Mouse (Mus musculus) kidney, embryonic 14.5 days (tissue): Measurements from ENCODE around the gene Tmem79. TPM values are rescaled to one million over a fixed set of nuclear protein-coding genes. Genes with fewer than 3 reads are reported as not detected.
"Not testable (repeated sequence)": the region's sequence is repeated elsewhere in the genome, so short reads cannot be mapped to it uniquely, and the experiment has no call there.

Experiments used
- ATAC-seq: fragments of 200-750 bp; cut with Nextera tagmentation; 2 replicates; pipeline ENCODE4 v1.8.0; 2017; ENCODE audit warnings: moderate number of reproducible peaks, mild to moderate bottlenecking, moderate TSS enrichment, moderate library complexity; ENCODE audit not compliant: low FRiP score, low TSS enrichment
- H3K27ac ChIP-seq: fragments of 300-500 bp; sonication (generic); 2 replicates; pipeline ENCODE4 v1.5.1; 2014; ENCODE audit warnings: low read depth, mild to moderate bottlenecking, low read length, moderate library complexity, mixed read lengths
- H3K27me3 ChIP-seq: fragments of 300-500 bp; sonication (generic); 2 replicates; pipeline ENCODE4 v1.6.1; 2014; ENCODE audit warnings: mild to moderate bottlenecking, low read length; ENCODE audit not compliant: control insufficient read depth, insufficient read depth
- H3K36me3 ChIP-seq: fragments of 300-500 bp; sonication (generic); 2 replicates; pipeline ENCODE4 v1.6.1; 2014; ENCODE audit warnings: low read length, mixed read lengths; ENCODE audit not compliant: control insufficient read depth, insufficient read depth
- H3K4me1 ChIP-seq: fragments of 300-500 bp; sonication (generic); 2 replicates; pipeline ENCODE4 v1.6.1; 2014; ENCODE audit warnings: low read length, mixed read lengths; ENCODE audit not compliant: control insufficient read depth, insufficient read depth
- H3K4me2 ChIP-seq: fragments of 300-500 bp; sonication (generic); replicated peaks from 2 replicates; pipeline ENCODE4 v1.6.1; 2014; ENCODE audit warnings: low read depth, mild to moderate bottlenecking, low read length
- H3K4me3 ChIP-seq: fragments of 300-500 bp; sonication (generic); 2 replicates; pipeline ENCODE4 v1.5.1; 2014; ENCODE audit warnings: mild to moderate bottlenecking, low read length
- H3K9ac ChIP-seq: fragments of 300-500 bp; sonication (generic); 2 replicates; pipeline ENCODE4 v1.6.1; 2014; ENCODE audit warnings: low read depth, mild to moderate bottlenecking, low read length, moderate library complexity
- H3K9me3 ChIP-seq: fragments of 300-500 bp; sonication (generic); 2 replicates; pipeline ENCODE4 v1.6.1; 2016; ENCODE audit warnings: low read length; ENCODE audit not compliant: control insufficient read depth
- WGBS: fragments of 180-500 bp; shearing (Covaris S2); extraction: QIAGEN DNeasy Blood & Tissue Kit; methylation state at CpG from one replicate; pipeline ENCODE4 v1.1.7; 2014; 5-methylcytosine and 5-hydroxymethylcytosine counted together
- polyA plus RNA-seq: library from polyadenylated mRNA; unstranded; fragments of >200 nt; fragmentation: Nextera tagmentation; extraction: Ambion mirVana; gene quantifications from 2 replicates; pipeline ENCODE4 v1.2.1, GENCODE M21; 2014

Tmem79 gene
- polyA plus RNA-seq, 1 experiment from 2014 or later, result 5.5 TPM

GRCm38 (mm10) chr3:88281141-88281916 lies 54.6 kb downstream of the Tmem79 start:
- not testable (repeated sequence) for H3K4me3 ChIP-seq, H3K4me2 ChIP-seq, H3K36me3 ChIP-seq, H3K9ac ChIP-seq, H3K27me3 ChIP-seq, H3K9me3 ChIP-seq, H3K4me1 ChIP-seq, H3K27ac ChIP-seq, ATAC-seq
- 71% methylated on average over 11 of the region's 11 CpGs for WGBS

GRCm38 (mm10) chr3:88280035-88280434 lies 55.9 kb downstream of the Tmem79 start:
- Histone ChIP-seq H3K9me3 (no peaks in the 10 kb centered on the region), H3K4me2 (no peak overlapping the region), H3K4me3 (no peak overlapping the region), H3K4me1 (no peaks in the 10 kb centered on the region), H3K36me3 (no peaks in the 10 kb centered on the region), H3K27me3 (no peaks in the 10 kb centered on the region), H3K9ac (no peak overlapping the region), H3K27ac (no peak overlapping the region)
- no peak for ATAC-seq
- 95% methylated on average over 2 of the region's 2 CpGs for WGBS

Other genes starting within 250 kb of the Tmem79 start
- 12.6 and 21.8 TPM in 2 replicates for gene Mef2d, start 193.8 kb downstream of the Tmem79 start, polyA plus RNA-seq
- 2.2 and 3.7 TPM in 2 replicates for gene Rhbg, start 81.4 kb downstream of the Tmem79 start, polyA plus RNA-seq
- 0.79 TPM in 1 of 2 replicates, not detected in the other for gene Gm38392, start 48.9 kb downstream of the Tmem79 start, polyA plus RNA-seq
- 15.4 and 20.0 TPM in 2 replicates for gene Tsacc, start 39.1 kb downstream of the Tmem79 start, polyA plus RNA-seq
- gene Cct3, start 39.0 kb downstream of the Tmem79 start, polyA plus RNA-seq, result 603 and 679 TPM in 2 replicates
- 114 and 138 TPM in 2 replicates for gene Glmp, start 11.1 kb downstream of the Tmem79 start, polyA plus RNA-seq
- 36.5 and 47.4 TPM in 2 replicates for gene Smg5, start 112 bp upstream of the Tmem79 start, polyA plus RNA-seq
- gene Paqr6, start 28.4 kb upstream of the Tmem79 start, polyA plus RNA-seq, result 7.9 and 8.5 TPM in 2 replicates
- gene Bglap3, start 36.6 kb upstream of the Tmem79 start, polyA plus RNA-seq, result 0.28 TPM in 1 of 2 replicates, not detected in the other
- not detected in 2 replicates for gene Bglap2, start 42.6 kb upstream of the Tmem79 start, polyA plus RNA-seq
- 0.57 TPM in 1 of 2 replicates, not detected in the other for gene Bglap, start 48.3 kb upstream of the Tmem79 start, polyA plus RNA-seq
- gene Pmf1, start 74.2 kb upstream of the Tmem79 start, polyA plus RNA-seq, result 169 and 181 TPM in 2 replicates
- gene Slc25a44, start 89.0 kb upstream of the Tmem79 start, polyA plus RNA-seq, result 13.1 and 19.4 TPM in 2 replicates
- gene Sema4a, start 125.0 kb upstream of the Tmem79 start, polyA plus RNA-seq, result 5.7 and 10.0 TPM in 2 replicates
- gene Lmna, start 173.8 kb upstream of the Tmem79 start, polyA plus RNA-seq, result 41.6 and 55.7 TPM in 2 replicates
- 31.6 and 32.2 TPM in 2 replicates for gene Mex3a, start 196.2 kb upstream of the Tmem79 start, polyA plus RNA-seq
- gene Rab25, start 212.2 kb upstream of the Tmem79 start, polyA plus RNA-seq, result 14.2 and 16.7 TPM in 2 replicates
- gene Lamtor2, start 216.9 kb upstream of the Tmem79 start, polyA plus RNA-seq, result 81.7 and 165 TPM in 2 replicates
- 51.4 and 73.4 TPM in 2 replicates for gene Ubqln4, start 217.6 kb upstream of the Tmem79 start, polyA plus RNA-seq
- gene Ssr2, start 239.7 kb upstream of the Tmem79 start, polyA plus RNA-seq, result 260 and 303 TPM in 2 replicates